Mouse (Mus musculus) stomach, postnatal 0 days (tissue): ENCODE measurements at regions not wholly inside any gene's neighbourhood (a gene's known extent, or its start where the extent isn't known, plus 50 kb on each side); places are given as distances from the start of the nearest gene placed in this dataset.
"Not testable (repeated sequence)": the region's sequence is repeated elsewhere in the genome, so short reads cannot be mapped to it uniquely, and the experiment has no call there.

Experiments
- CTCF ChIP-seq: IDR thresholded peaks from 2 replicates; pipeline ENCODE4 v1.5.1; 2016; ENCODE audit warnings: antibody characterized with exemption, low read depth, mild to moderate bottlenecking, moderate library complexity
- EP300 ChIP-seq: optimal IDR thresholded peaks from 2 replicates; pipeline ENCODE3; 2016; ENCODE audit warnings: antibody characterized with exemption

GRCm38 (mm10) chr9:4047654-4048053 lies 261.6 kb downstream of the Aasdhppt start:
- not testable (repeated sequence) for TF ChIP-seq CTCF, EP300
